Mouse (Mus musculus) duodenum, adult 2 months (tissue): ENCODE measurements around the gene Lrrc25. TPM values are rescaled to one million over a fixed set of nuclear protein-coding genes. Genes with fewer than 3 reads are reported as not detected.

ENCODE experiments used
- polyA plus RNA-seq: library from polyadenylated mRNA; depleted of rRNA; stranded (reverse); fragments of >200 nt; gene quantifications from 2 replicates; pipeline ENCODE4 v1.2.3, GENCODE M21; 2012; ENCODE audit warnings: low replicate concordance; rRNA removed

Lrrc25 gene
- 5.9 and 12.7 TPM in 2 replicates for polyA plus RNA-seq

GRCm38 (mm10) chr8:70615894-70616293 is at the start of gene Lrrc25:
TSS of gene Lrrc25 (plus strand) at chr8:70616155.

GRCm38 (mm10) chr8:70593961-70594609 is 21.9 kb upstream of the Lrrc25 start, which contains the start of gene Isyna1:
TSS of gene Isyna1 (plus strand) at chr8:70594373.

GRCm38 (mm10) chr8:70608749-70609367 is 7.1 kb upstream of the Lrrc25 start, which contains the start of gene Ssbp4:
TSS of gene Ssbp4 (minus strand) at chr8:70608872.

GRCm38 (mm10) chr8:70632346-70632892 is 16.5 kb downstream of the Lrrc25 start, which contains the start of gene Gdf15:
TSS of gene Gdf15 (minus strand) at chr8:70632456.

GRCm38 (mm10) chr8:70660273-70660725 is 44.3 kb downstream of the Lrrc25 start, which contains the start of gene Pgpep1:
TSS of gene Pgpep1 (minus strand) at chr8:70660388.

Other genes starting within 250 kb of the Lrrc25 start
- gene Comp, start 242.6 kb upstream of the Lrrc25 start, polyA plus RNA-seq, result 0.12 and 0.51 TPM in 2 replicates
- gene Crtc1, start 176.6 kb upstream of the Lrrc25 start, polyA plus RNA-seq, result 12.2 and 17.8 TPM in 2 replicates
- 22.5 and 31.2 TPM in 2 replicates for gene Klhl26, start 139.2 kb upstream of the Lrrc25 start, polyA plus RNA-seq
- 2.5 TPM in 2 replicates for gene Tmem59l, start 128.8 kb upstream of the Lrrc25 start, polyA plus RNA-seq
- gene Crlf1, start 123.0 kb upstream of the Lrrc25 start, polyA plus RNA-seq, result 2.7 and 9.8 TPM in 2 replicates
- gene Rex1bd, start 109.4 kb upstream of the Lrrc25 start, polyA plus RNA-seq, result 137 and 190 TPM in 2 replicates
- gene Uba52, start 105.4 kb upstream of the Lrrc25 start, polyA plus RNA-seq, result 1,130 and 1,246 TPM in 2 replicates
- gene Fkbp8, start 88.4 kb upstream of the Lrrc25 start, polyA plus RNA-seq, result 325 and 545 TPM in 2 replicates
- 64.0 and 85.0 TPM in 2 replicates for gene Kxd1, start 88.2 kb upstream of the Lrrc25 start, polyA plus RNA-seq
- 25.2 and 37.0 TPM in 2 replicates for gene Ell, start 76.7 kb upstream of the Lrrc25 start, polyA plus RNA-seq
- 89.0 and 112 TPM in 2 replicates for gene Isyna1, start 21.8 kb upstream of the Lrrc25 start, polyA plus RNA-seq
- 192 and 205 TPM in 2 replicates for gene Ssbp4, start 7.3 kb upstream of the Lrrc25 start, polyA plus RNA-seq
- gene Gdf15, start 16.3 kb downstream of the Lrrc25 start, polyA plus RNA-seq, result 7.2 and 7.6 TPM in 2 replicates
- gene Pgpep1, start 44.2 kb downstream of the Lrrc25 start, polyA plus RNA-seq, result 53.9 and 98.0 TPM in 2 replicates
- 82.4 and 136 TPM in 2 replicates for gene Lsm4, start 57.1 kb downstream of the Lrrc25 start, polyA plus RNA-seq
- 654 and 1,953 TPM in 2 replicates for gene Jund, start 82.8 kb downstream of the Lrrc25 start, polyA plus RNA-seq
- gene Iqcn, start 87.3 kb downstream of the Lrrc25 start, polyA plus RNA-seq, result 0.01 and 0.06 TPM in 2 replicates
- 39.9 and 50.2 TPM in 2 replicates for gene Gm3336, start 102.4 kb downstream of the Lrrc25 start, polyA plus RNA-seq
- gene Pde4c, start 107.6 kb downstream of the Lrrc25 start, polyA plus RNA-seq, result 5.2 and 15.1 TPM in 2 replicates
- gene Rab3a, start 138.5 kb downstream of the Lrrc25 start, polyA plus RNA-seq, result 30.3 and 33.5 TPM in 2 replicates
- gene Mpv17l2, start 144.8 kb downstream of the Lrrc25 start, polyA plus RNA-seq, result 107 and 299 TPM in 2 replicates
- 233 and 412 TPM in 2 replicates for gene Pik3r2, start 160.6 kb downstream of the Lrrc25 start, polyA plus RNA-seq
- gene Mast3, start 188.9 kb downstream of the Lrrc25 start, polyA plus RNA-seq, result 54.1 and 62.5 TPM in 2 replicates
- 1.4 and 4.2 TPM in 2 replicates for gene Il12rb1, start 192.3 kb downstream of the Lrrc25 start, polyA plus RNA-seq
- gene Arrdc2, start 223.6 kb downstream of the Lrrc25 start, polyA plus RNA-seq, result 38.6 and 40.6 TPM in 2 replicates
- gene Kcnn1, start 247.1 kb downstream of the Lrrc25 start, polyA plus RNA-seq, result 0.66 and 1.3 TPM in 2 replicates